Mouse (Mus musculus): ENCODE measurements around the gene Aldh2.

DNA sequence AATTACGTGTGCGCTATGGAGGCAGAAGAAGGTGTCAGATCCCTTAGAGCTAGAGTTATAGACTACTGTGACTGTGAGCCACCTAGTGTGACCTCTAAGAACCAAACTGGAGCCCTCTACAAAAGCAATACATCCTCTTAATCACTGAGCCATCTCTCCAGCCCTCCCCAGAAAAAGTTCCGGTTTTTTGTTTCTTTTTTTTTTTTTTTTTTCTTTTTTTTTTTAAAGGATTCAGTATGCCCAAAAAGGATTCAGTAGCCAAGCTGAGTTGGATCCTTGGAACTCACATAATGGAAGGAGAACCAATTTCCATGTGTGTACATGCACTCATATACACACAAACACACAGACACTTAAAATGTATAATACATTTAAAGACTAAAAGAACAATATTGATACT is 50.3 kb downstream of the Aldh2 start:
- no peak for TF ChIP-seq CTCF (IDR thresholded peaks at IDR 0.05; ENCODE audit: low read depth)
- no peak for TF ChIP-seq EP300 (IDR thresholded peaks at IDR 0.05; ENCODE audit: low read depth)

Data from liver, postnatal 0 days (tissue).